21 mouse cellular contexts compared by ENCODE assay signal in the genomic region with DNA sequence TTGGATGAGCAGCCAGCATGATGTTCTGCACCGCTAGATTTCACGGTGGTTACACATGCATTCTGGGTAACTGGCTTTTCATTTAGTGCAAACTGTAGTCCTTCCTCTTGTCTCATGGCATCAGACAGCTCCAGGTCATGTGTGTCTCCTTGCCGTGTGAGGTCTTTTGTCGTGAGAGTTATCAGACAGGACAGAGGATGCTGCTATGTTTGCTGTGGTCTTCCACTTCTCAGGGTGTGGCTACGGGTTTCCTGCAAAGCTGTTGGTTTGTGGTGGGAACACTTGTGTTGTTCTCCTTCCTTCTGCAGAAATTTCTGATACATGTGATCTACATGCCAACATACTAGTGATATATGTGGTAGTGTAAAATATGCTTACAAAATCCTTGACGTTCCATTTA.
DNase-seq lines count a peak whose midpoint lies in the region; ATAC-seq lines count a peak whose summit lies in the region.
"Had no signal": no experiment of that assay in that cellular context is flagged by ENCODE, and none has a peak within 500 bp of the region (broad histone marks: within the 10 kb centered on the region; RNA-seq: fewer than 3 reads in every experiment).

No protein-coding gene starts in this region.

- DNase-seq in liver, embryonic 13.5 days: no peak
- no peak for DNase-seq in liver, embryonic 11.5 days (ENCODE audit: low spot score)
- peak; percentile 20 for DNase-seq in CD4-positive helper T cell, adult 2 months (ENCODE audit: low read depth, low spot score)
- DNase-seq in kidney, postnatal 10 days: no peak
- no peak for DNase-seq in layer of hippocampus, postnatal 36 days
- no peak for DNase-seq in heart, adult 11 months
- DNase-seq: adrenal gland, adult 2 months; adrenal gland, postnatal 25 days; cerebellum, adult 18-20 months; cerebellum, adult 9-11 months; cerebellum, postnatal 36 days; gastrocnemius, postnatal 10 days had no signal

- 0 out of 2 replicates have a peak, but pooled peaks have one; percentile 31 for ATAC-seq in liver, embryonic 13.5 days (ENCODE audit: low read depth)
- no peak for ATAC-seq in liver, embryonic 11.5 days (replicated peaks; ENCODE audit: low FRiP score)
- peak; percentile 69 for ATAC-seq in granulocyte monocyte progenitor cell, adult 5-6 weeks (replicated peaks; ENCODE audit: poor library complexity, severe bottlenecking)
- ATAC-seq in megakaryocyte-erythroid progenitor cell, adult 5-6 weeks (replicated peaks; ENCODE audit: low FRiP score, low TSS enrichment, poor library complexity, severe bottlenecking): peak; percentile 82
- ATAC-seq: forebrain, embryonic 15.5 days; Patski had no signal

- H3K36me3 ChIP-seq in liver, embryonic 13.5 days: no peaks in the 10 kb centered on the region
- H3K36me3 ChIP-seq in liver, embryonic 11.5 days (ENCODE audit: control insufficient read depth, insufficient read depth, low read length): no peaks in the 10 kb centered on the region
- H3K36me3 ChIP-seq: embryonic facial prominence, embryonic 10.5 days; forebrain, embryonic 15.5 days; heart, embryonic 12.5 days; hindbrain, embryonic 10.5 days had no signal

- no peak overlapping the region for H3K4me3 ChIP-seq in liver, embryonic 13.5 days (replicated peaks)
- H3K4me3 ChIP-seq in liver, embryonic 11.5 days (ENCODE audit: low read depth, low read length): no peak overlapping the region
- H3K4me3 ChIP-seq: embryonic facial prominence, embryonic 10.5 days; forebrain, embryonic 15.5 days; heart, embryonic 12.5 days; hindbrain, embryonic 10.5 days had no signal

- no peaks in the 10 kb centered on the region for H3K9me3 ChIP-seq in liver, embryonic 13.5 days (replicated peaks)
- no peaks in the 10 kb centered on the region for H3K9me3 ChIP-seq in liver, embryonic 11.5 days (ENCODE audit: control insufficient read depth, low read length)
- H3K9me3 ChIP-seq: embryonic facial prominence, embryonic 10.5 days; forebrain, embryonic 15.5 days; heart, embryonic 12.5 days; hindbrain, embryonic 10.5 days had no signal

- H3K27me3 ChIP-seq in liver, embryonic 13.5 days: no peaks in the 10 kb centered on the region
- no peaks in the 10 kb centered on the region for H3K27me3 ChIP-seq in liver, embryonic 11.5 days (replicated peaks; ENCODE audit: control insufficient read depth, insufficient read depth, low read length)
- H3K27me3 ChIP-seq: CH12.LX; forebrain, embryonic 15.5 days; heart, embryonic 12.5 days had no signal

- H3K27ac ChIP-seq in liver, embryonic 13.5 days: no peak overlapping the region
- H3K27ac ChIP-seq in liver, embryonic 11.5 days (ENCODE audit: low read depth, low read length): no peak overlapping the region
- H3K27ac ChIP-seq: embryonic facial prominence, embryonic 10.5 days; forebrain, embryonic 15.5 days; hindbrain, embryonic 10.5 days; hindbrain, embryonic 14.5 days had no signal

- no peaks in the 10 kb centered on the region for H3K4me1 ChIP-seq in liver, embryonic 13.5 days (replicated peaks)
- H3K4me1 ChIP-seq in liver, embryonic 11.5 days (replicated peaks; ENCODE audit: control insufficient read depth, insufficient read depth, low read length): no peaks in the 10 kb centered on the region
- H3K4me1 ChIP-seq: forebrain, embryonic 15.5 days; heart, embryonic 12.5 days; hindbrain, embryonic 10.5 days had no signal

- no peak overlapping the region for H3K4me2 ChIP-seq in liver, embryonic 13.5 days
- H3K4me2 ChIP-seq in liver, embryonic 11.5 days: no peak overlapping the region
- H3K4me2 ChIP-seq: forebrain, embryonic 15.5 days; heart, embryonic 12.5 days; hindbrain, embryonic 14.5 days had no signal

- 33% methylated on average over 6 of the region's 6 CpGs for WGBS in liver, embryonic 13.5 days (ENCODE audit: insufficient replicate concordance)
- WGBS in liver, embryonic 11.5 days: 64% methylated on average over 6 of the region's 6 CpGs

- no peak overlapping the region for H3K9ac ChIP-seq in liver, embryonic 13.5 days
- H3K9ac ChIP-seq in liver, embryonic 11.5 days (ENCODE audit: low read depth, low read length): no peak overlapping the region
- H3K9ac ChIP-seq: forebrain, embryonic 15.5 days; heart, embryonic 12.5 days; hindbrain, embryonic 14.5 days had no signal
